Mouse (Mus musculus): ENCODE results near the gene Rnf212b. TPM values are rescaled to one million over a fixed set of nuclear protein-coding genes. Genes with fewer than 3 reads are reported as not detected.
A peak's percentile ranks its signal among the peaks of the same experiment; 100 is the strongest.

The Rnf212b gene
- polyA plus RNA-seq, 1 experiment from 2014 or later, result not detected

DNA sequence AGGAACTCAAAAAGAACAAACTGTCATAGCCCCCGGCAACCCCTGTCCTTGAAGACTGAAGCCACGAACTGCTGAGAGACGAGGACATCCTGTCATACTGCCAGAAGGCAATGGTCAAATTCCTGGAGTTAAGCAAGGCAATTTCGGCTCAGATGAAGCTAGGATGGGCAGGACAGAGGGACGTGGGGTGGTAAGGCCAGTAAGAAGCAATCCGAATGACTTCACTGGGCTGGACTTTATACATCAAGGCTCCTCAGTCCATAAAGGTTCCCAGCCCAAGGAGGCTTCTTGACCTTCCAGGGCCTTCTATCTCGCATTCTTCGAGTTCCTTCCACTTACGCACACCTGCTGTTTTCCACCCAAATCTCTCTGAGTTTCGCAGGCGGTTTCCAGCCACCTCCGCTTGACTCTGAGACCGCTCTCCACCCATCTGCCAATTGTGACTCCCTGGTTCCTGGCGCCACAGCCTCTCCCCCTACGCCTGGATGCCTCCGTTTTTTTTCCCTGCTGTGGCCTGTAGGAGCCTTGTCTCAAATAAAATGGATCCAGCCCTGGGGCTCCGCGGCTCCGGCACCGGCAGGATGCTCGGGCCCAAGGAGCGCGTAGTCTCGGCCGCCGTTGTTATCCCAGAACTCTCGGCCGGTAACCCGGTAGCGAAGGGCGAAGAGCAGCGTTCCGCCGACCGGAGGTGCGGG lies 62.0 kb downstream of the Rnf212b start:
- no peaks in the 10 kb centered on the region for H3K9me3 ChIP-seq (replicated peaks)
- WGBS, result 2% methylated on average over 36 of the region's 36 CpGs
- H3K9ac ChIP-seq, result peak overlapping the region; percentile 79
- no peak for ATAC-seq (ENCODE audit: insufficient number of reproducible peaks, low FRiP score)
- H3K27me3 ChIP-seq (replicated peaks), result peaks cover 7% of the 10 kb centered on the region; the same call in 1 of the 2 replicates
- H3K4me2 ChIP-seq, result peak overlapping the region; percentile 98
- H3K36me3 ChIP-seq, result no peaks in the 10 kb centered on the region
- peak overlapping the region; percentile 85 for H3K27ac ChIP-seq (ENCODE audit: poor library complexity, severe bottlenecking)
- H3K4me3 ChIP-seq, result peak overlapping the region; percentile 76
- peaks cover 14% of the 10 kb centered on the region for H3K4me1 ChIP-seq (replicated peaks)

DNA sequence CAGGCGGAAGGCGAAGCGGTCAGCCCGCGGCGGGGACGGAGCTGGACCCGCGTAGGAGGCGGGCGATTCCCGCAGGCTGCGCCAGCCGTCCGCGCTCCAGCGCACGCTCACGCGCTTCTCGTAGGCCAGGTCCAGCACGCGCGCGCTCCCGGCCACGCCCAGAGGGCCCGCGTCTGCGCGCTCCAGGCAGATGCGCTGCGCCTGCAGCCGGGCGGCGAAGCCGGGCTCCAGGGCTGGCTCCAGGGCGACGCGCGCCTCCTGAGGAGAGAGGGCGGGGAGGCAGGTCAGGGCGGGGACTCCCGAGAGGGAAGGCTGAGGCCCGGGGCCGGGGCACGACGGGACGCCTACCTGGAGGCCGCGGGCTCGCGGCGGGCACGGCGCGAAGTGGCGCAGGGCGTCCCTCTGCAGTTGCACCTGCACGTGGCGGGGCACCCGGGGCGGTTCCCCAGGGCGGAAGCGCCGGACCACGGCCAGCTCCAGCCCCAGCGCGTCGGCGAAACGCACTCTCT lies 62.7 kb downstream of the Rnf212b start:
- Histone ChIP-seq H3K27me3 (replicated peaks) (peaks cover 7% of the 10 kb centered on the region; the same call in 1 of the 2 replicates), H3K36me3 (no peaks in the 10 kb centered on the region), H3K4me3 (peak overlapping the region; percentile 76), H3K4me1 (replicated peaks) (peaks cover 18% of the 10 kb centered on the region), H3K9me3 (replicated peaks) (no peaks in the 10 kb centered on the region), H3K4me2 (peak overlapping the region; percentile 98), H3K9ac (peak overlapping the region; percentile 79), H3K27ac (ENCODE audit: poor library complexity, severe bottlenecking) (peak overlapping the region; percentile 85)
- ATAC-seq (ENCODE audit: insufficient number of reproducible peaks, low FRiP score), result peak; percentile 90
- under 1% methylated on average over 67 of the region's 72 CpGs for WGBS

DNA sequence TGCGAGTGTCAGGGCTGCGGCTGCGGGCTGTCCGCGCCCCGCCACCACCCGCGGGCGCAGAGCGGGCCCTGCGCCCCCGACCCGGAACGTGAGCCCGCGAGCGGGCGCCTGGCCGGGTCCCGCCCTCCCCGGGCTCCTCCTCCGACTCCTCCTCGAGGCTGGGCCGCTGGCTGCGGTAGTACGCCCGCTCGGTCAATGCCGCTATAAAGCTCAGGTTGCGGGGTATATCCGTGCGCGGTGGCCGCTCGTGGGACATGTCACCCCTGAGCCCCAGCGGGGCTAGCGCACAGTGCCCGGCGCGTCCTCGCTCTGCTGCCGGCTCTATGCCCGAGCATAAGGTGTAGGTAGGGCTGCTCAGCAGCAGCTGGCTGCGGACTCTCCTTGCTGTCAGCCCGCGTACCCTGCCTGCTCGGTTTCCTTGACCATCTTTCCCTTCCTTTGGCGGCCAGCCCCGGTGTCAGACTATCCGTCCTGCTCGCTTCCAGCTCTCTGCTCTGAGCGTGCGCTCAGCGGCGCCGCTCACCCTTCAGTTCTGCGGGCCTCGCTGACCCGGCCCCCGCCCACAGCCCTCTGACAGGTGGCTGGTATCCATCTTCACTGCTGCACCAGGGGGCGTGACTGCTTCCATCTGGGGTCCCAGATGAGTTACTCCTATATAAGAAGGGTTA lies 63.2 kb downstream of the Rnf212b start, which contains the start of gene Ppp1r3e:
Ppp1r3e (minus strand) TSS at position 503 of the 668 bp plus-strand sequence.
- peak; percentile 79 for ATAC-seq (ENCODE audit: insufficient number of reproducible peaks, low FRiP score)
- H3K9me3 ChIP-seq (replicated peaks), result no peaks in the 10 kb centered on the region
- peak within 1 kb of the TSS; percentile 76 for H3K4me3 ChIP-seq
- peak within 1 kb of the TSS; percentile 98 for H3K4me2 ChIP-seq
- peaks cover 7% of the 10 kb centered on the region; the same call in 1 of the 2 replicates for H3K27me3 ChIP-seq (replicated peaks)
- peak within 1 kb of the TSS; percentile 79 for H3K9ac ChIP-seq
- H3K27ac ChIP-seq (ENCODE audit: poor library complexity, severe bottlenecking), result peak within 1 kb of the TSS; percentile 85
- under 1% methylated on average over 51 of the region's 61 CpGs for whole genome bisulfite sequencing
- no peaks in the 10 kb centered on the region for H3K36me3 ChIP-seq
- peaks cover 20% of the 10 kb centered on the region for H3K4me1 ChIP-seq (replicated peaks)

DNA sequence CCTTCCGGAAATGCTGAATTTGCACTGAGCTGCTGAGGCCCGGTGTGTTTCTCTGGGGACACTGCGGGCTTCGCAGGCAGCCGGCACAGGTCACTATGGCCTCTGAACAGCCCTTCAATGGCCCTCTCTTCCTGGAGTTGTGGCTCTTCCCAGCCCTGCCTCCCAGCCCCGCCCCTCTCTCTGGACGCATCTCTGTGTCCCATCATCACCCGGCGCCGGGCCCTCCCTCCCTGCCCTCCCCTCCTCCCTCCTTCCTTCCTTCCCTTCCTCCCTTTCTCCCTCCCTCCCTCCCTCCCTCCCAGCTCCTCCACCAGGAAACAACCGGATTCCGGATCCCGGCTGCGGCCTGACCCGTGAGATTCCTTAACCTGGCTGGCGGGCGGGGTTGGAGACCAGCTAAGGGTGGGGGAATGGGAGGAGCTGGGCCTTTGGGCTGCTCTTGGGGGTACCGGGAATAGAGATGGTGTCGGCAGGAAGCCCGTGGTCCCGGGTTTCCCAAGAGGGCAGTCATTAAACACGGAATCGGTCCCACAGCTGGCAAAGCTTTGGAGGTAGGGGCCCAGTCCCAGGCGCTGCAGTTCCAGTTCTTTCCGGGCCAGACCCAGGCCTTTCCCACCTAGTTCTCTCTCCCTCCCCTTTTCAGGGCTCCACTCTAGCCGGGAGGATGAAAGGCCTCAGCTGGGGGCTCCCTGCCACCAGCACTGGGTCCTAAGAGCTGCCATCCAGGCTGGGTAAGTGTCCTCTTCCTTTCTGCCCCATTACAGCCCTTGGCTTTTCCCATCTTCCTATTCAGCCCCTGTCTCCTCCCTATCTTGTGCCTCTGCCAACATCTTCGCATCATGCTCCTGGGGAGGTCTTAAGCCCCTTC lies 69.4 kb downstream of the Rnf212b start, which contains the start of the genes Bcl2l2 and Gm20521:
Bcl2l2 (plus strand) TSS at position 224 of the 868 bp plus-strand sequence.
Gm20521 (plus strand) TSS at position 288 of the 868 bp plus-strand sequence.
- Histone ChIP-seq H3K4me2 (peak within 1 kb of the TSS; percentile 80), H3K9me3 (replicated peaks) (no peaks in the 10 kb centered on the region), H3K36me3 (peaks cover 25% of the 10 kb centered on the region; the same call in 1 of the 2 replicates), H3K27me3 (replicated peaks) (no peaks in the 10 kb centered on the region), H3K4me1 (replicated peaks) (peaks cover 33% of the 10 kb centered on the region), H3K4me3 (peak within 1 kb of the TSS; percentile 73), H3K27ac (ENCODE audit: poor library complexity, severe bottlenecking) (peak within 1 kb of the TSS; percentile 96), H3K9ac (peak within 1 kb of the TSS; percentile 88)
- WGBS, result under 1% methylated on average over 26 of the region's 27 CpGs
- peak; percentile 91 for ATAC-seq (ENCODE audit: insufficient number of reproducible peaks, low FRiP score)

DNA sequence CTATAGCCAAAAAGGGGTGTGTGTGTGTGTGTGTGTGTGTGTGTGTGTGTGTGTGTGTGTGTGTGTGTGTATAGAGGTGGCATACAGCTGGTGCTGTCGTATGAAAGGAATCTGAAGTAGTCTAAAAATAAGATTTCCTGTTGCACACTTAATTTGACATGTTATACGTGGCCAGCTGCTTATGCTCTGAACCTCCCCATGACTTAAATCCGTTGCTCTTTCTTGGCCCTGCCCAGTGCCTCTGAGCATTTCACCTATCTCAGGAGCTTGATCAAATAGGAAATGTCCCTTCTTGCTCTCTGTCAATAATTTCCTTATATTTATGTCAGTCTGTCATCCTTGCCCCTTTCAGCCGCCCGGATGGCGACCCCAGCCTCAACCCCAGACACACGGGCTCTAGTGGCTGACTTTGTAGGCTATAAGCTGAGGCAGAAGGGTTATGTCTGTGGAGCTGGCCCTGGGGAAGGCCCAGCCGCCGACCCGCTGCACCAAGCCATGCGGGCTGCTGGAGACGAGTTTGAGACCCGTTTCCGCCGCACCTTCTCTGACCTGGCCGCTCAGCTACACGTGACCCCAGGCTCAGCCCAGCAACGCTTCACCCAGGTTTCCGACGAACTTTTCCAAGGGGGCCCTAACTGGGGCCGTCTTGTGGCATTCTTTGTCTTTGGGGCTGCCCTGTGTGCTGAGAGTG lies 70.2 kb downstream of the Rnf212b start:
- Histone ChIP-seq H3K4me2 (peak overlapping the region; percentile 80), H3K4me1 (replicated peaks) (peaks cover 33% of the 10 kb centered on the region), H3K36me3 (peaks cover 26% of the 10 kb centered on the region; the same call in 1 of the 2 replicates), H3K9ac (peak overlapping the region; percentile 88), H3K9me3 (replicated peaks) (no peaks in the 10 kb centered on the region), H3K27ac (ENCODE audit: poor library complexity, severe bottlenecking) (peak overlapping the region; percentile 96), H3K4me3 (peak overlapping the region; percentile 73), H3K27me3 (replicated peaks) (no peaks in the 10 kb centered on the region)
- peak; percentile 3; the same call in 1 of the 2 replicates for ATAC-seq (ENCODE audit: insufficient number of reproducible peaks, low FRiP score)
- WGBS, result 28% methylated on average over 21 of the region's 21 CpGs

DNA sequence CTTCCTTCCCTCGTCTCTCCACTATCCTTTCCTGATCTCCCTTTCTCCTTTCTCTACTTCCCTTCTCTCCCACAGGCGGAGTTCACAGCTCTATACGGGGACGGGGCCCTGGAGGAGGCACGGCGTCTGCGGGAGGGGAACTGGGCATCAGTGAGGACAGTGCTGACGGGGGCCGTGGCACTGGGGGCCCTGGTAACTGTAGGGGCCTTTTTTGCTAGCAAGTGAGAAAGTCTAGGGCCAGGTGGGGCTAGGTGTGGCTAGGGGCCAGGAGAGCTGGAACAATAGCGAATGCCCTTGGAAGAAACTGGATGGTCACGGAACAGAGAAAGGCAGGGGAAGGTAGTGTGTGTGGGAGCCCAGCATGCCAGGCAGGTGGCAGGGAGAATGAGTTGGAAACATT lies 71.4 kb downstream of the Rnf212b start:
- peak overlapping the region; percentile 9; the same call in 1 of the 2 replicates for H3K4me2 ChIP-seq
- 88% methylated on average over 11 of the region's 11 CpGs for WGBS
- no peak overlapping the region for H3K4me3 ChIP-seq
- peaks cover 26% of the 10 kb centered on the region; the same call in 1 of the 2 replicates for H3K36me3 ChIP-seq
- no peak overlapping the region for H3K9ac ChIP-seq
- H3K9me3 ChIP-seq (replicated peaks), result no peaks in the 10 kb centered on the region
- H3K27ac ChIP-seq (ENCODE audit: poor library complexity, severe bottlenecking), result no peak overlapping the region
- no peak for ATAC-seq (ENCODE audit: insufficient number of reproducible peaks, low FRiP score)
- H3K4me1 ChIP-seq (replicated peaks), result peaks cover 33% of the 10 kb centered on the region
- H3K27me3 ChIP-seq (replicated peaks), result no peaks in the 10 kb centered on the region

DNA sequence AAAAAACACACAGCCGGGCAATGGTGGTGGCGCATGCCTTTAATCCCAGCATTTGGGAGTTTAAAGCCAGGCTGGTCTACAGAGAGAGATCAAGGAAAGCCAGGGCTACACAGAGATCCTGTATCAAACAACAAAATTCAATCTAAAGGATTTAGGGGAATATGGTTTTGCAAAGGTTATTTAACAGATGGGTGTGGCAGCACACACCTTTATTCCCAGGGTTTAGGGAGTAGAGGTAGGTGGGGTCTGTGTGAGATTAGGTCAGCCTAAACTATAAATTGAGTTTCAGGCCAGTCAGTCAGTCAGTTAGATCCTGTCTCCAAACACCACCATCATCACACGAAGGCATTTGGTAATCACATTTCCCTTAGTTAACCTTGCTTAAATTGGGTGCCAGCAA lies 78.3 kb downstream of the Rnf212b start, which contains the start of gene Pabpn1:
Pabpn1 (plus strand) TSS at position 301 of the 400 bp plus-strand sequence.
- no peak for ATAC-seq (ENCODE audit: insufficient number of reproducible peaks, low FRiP score)
- peak within 1 kb of the TSS; percentile 96 for H3K4me3 ChIP-seq
- WGBS, result 89% methylated on average over 3 of the region's 3 CpGs
- H3K4me1 ChIP-seq (replicated peaks), result peaks cover 16% of the 10 kb centered on the region
- H3K9ac ChIP-seq, result 0 out of 2 replicates have a peak within 1 kb of the TSS, but pooled peaks have one; percentile 55
- peak within 1 kb of the TSS; percentile 79 for H3K27ac ChIP-seq (ENCODE audit: poor library complexity, severe bottlenecking)
- H3K36me3 ChIP-seq, result peaks cover 25% of the 10 kb centered on the region
- no peaks in the 10 kb centered on the region for H3K9me3 ChIP-seq (replicated peaks)
- H3K4me2 ChIP-seq, result peak within 1 kb of the TSS; percentile 63
- no peaks in the 10 kb centered on the region for H3K27me3 ChIP-seq (replicated peaks)

DNA sequence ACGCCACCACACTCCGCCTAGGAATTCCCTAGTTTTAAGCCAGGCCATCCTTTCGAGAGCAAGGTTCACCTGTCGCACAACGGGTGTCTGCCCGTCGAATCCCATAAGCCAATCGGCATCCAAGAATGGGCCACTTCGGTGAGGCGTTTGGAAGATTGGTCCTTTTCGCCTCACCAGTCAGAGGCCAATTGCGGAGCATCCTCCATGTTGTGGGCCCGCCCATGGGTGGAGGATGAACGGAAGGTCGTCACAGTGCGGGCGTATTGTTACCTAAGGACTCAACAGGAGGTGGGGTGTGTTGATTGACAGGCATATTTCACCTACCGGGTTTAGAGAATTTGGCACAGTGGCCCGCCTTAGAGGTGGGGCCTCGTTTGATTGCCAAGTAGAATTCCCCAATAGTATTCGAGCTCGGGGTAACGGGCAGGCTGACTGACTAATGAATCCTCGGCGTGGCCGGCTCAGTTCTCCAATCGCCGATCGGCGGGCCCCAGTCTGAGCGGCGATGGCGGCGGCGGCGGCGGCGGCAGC lies 79.8 kb downstream of the Rnf212b start:
- H3K9ac ChIP-seq, result peak overlapping the region; percentile 100
- under 1% methylated on average over 38 of the region's 38 CpGs for WGBS
- H3K4me3 ChIP-seq, result peak overlapping the region; percentile 96
- H3K9me3 ChIP-seq (replicated peaks), result no peaks in the 10 kb centered on the region
- peak overlapping the region; percentile 97 for H3K27ac ChIP-seq (ENCODE audit: poor library complexity, severe bottlenecking)
- peak overlapping the region; percentile 63 for H3K4me2 ChIP-seq
- peak; percentile 97 for ATAC-seq (ENCODE audit: insufficient number of reproducible peaks, low FRiP score)
- H3K36me3 ChIP-seq, result peaks cover 31% of the 10 kb centered on the region
- H3K27me3 ChIP-seq (replicated peaks), result no peaks in the 10 kb centered on the region
- peaks cover 22% of the 10 kb centered on the region for H3K4me1 ChIP-seq (replicated peaks)

DNA sequence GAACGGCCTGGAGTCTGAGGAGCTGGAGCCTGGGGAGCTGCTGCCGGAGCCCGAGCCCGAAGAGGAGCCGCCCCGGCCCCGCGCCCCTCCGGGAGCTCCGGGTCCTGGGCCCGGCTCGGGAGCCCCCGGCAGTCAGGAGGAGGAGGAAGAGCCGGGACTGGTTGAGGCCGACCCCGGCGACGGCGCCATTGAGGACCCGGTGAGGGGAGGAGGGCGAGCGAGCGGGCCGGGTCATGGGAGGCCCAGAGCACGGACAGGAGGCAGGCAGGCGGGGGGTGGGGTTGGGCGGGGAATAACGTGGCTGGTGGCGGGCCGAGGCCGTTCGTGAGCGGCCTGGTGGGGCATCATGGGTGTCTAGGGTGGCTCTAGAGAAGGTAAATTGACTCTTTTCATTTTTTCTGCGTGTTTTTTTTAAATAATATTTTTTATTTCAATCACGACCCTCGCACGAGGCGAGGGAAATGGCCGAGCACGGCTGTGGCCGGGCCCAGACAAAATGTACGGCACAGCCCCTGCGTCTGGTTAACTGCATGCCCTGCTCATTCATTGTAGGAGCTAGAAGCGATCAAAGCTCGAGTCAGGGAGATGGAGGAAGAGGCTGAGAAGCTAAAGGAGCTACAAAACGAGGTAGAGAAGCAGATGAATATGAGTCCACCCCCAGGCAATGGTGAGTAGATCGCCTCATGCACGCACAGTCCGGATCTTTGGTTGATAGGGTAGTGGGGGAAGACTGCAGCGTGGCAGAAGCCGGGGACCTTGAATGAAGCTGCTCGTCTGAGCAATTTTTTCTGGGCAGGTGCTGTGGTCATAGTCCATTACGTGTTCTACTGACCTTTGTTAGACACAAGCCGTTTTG lies 80.6 kb downstream of the Rnf212b start:
- H3K9ac ChIP-seq, result peak overlapping the region; percentile 100
- H3K27me3 ChIP-seq (replicated peaks), result no peaks in the 10 kb centered on the region
- no peaks in the 10 kb centered on the region for H3K9me3 ChIP-seq (replicated peaks)
- peak overlapping the region; percentile 96 for H3K4me3 ChIP-seq
- peaks cover 22% of the 10 kb centered on the region for H3K4me1 ChIP-seq (replicated peaks)
- peak overlapping the region; percentile 72 for H3K4me2 ChIP-seq
- peak overlapping the region; percentile 97 for H3K27ac ChIP-seq (ENCODE audit: poor library complexity, severe bottlenecking)
- under 1% methylated on average over 44 of the region's 54 CpGs for WGBS
- H3K36me3 ChIP-seq, result peaks cover 35% of the 10 kb centered on the region
- peak; percentile 79 for ATAC-seq (ENCODE audit: insufficient number of reproducible peaks, low FRiP score)

All from heart, embryonic 12.5 days (tissue).